Mouse (Mus musculus) olfactory bulb, adult 2 months (tissue): ENCODE results near the gene Myo10. TPM values are rescaled to one million over a fixed set of nuclear protein-coding genes. Genes with fewer than 3 reads are reported as not detected.

Experiments used
- H3K27ac ChIP-seq: fragments of 200-500 bp; 2 replicates; pipeline ENCODE4 v1.5.1; 2012; ENCODE audit warnings: low read depth, low read length; ENCODE audit not compliant: insufficient read depth
- H3K4me1 ChIP-seq: fragments of 200-500 bp; 2 replicates; pipeline ENCODE4 v1.6.1; 2012; ENCODE audit warnings: low read length; ENCODE audit not compliant: control insufficient read depth, insufficient read depth
- H3K4me3 ChIP-seq: fragments of 200-500 bp; 2 replicates; pipeline ENCODE4 v1.5.1; 2012; ENCODE audit warnings: mild to moderate bottlenecking, low read depth, low read length, moderate library complexity; ENCODE audit not compliant: insufficient read depth
- CTCF ChIP-seq: fragments of 200-500 bp; IDR thresholded peaks from 2 replicates; pipeline ENCODE4 v1.5.1; 2012; ENCODE audit warnings: low read depth, mild to moderate bottlenecking, low read length, moderate library complexity; ENCODE audit not compliant: insufficient read depth
- POLR2A ChIP-seq: fragments of 200-500 bp; IDR thresholded peaks from 2 replicates; pipeline ENCODE4 v1.6.1; 2012; ENCODE audit warnings: mild to moderate bottlenecking, low read depth, low read length, moderate library complexity; ENCODE audit not compliant: insufficient read depth
- WGBS: fragments of 180-500 bp; shearing (Covaris S2); methylation state at CpG from one replicate; pipeline ENCODE4 v1.1.7; 2018; 5-methylcytosine and 5-hydroxymethylcytosine counted together
- polyA plus RNA-seq: library from polyadenylated mRNA; stranded (reverse); fragments of >200 nt; gene quantifications from 2 replicates; pipeline ENCODE4 v1.2.4, GENCODE M21; 2012; ENCODE audit warnings: low replicate concordance; ENCODE audit not compliant: missing spikeins, insufficient read depth, insufficient read length

Gene Myo10
- polyA plus RNA-seq, 1 experiment = not detected

DNA sequence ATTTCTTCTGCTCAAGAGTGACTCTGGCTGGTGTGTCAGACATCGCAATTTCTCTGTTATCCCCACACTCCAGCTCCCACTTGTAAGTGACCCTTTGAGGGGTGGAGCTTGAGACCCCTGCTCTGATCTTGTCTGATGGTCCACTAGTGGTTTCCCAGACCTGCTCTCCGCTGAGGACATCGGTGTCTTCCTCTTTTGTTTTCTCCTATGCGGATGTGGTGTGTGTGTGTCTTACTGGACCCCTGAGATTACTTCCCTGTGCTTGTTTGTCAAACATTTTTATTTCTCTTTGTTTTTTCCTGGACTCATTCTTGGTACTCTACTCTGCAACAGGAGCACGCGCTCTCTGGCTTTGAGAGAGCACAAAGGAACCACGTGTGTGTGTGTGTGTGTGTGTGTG, 239.6 kb downstream of the Myo10 start:
- Histone ChIP-seq H3K27ac (no peak overlapping the region), H3K4me1 (peaks cover 11% of the 10 kb centered on the region; the same call in 1 of the 2 replicates), H3K4me3 (no peak overlapping the region)
- WGBS = 76% methylated on average over 7 of the region's 7 CpGs
- TF ChIP-seq POLR2A (no peak), CTCF (no peak)

Other genes starting within 250 kb of the Myo10 start
- gene Basp1, start 208.8 kb upstream of the Myo10 start, polyA plus RNA-seq = 416 TPM in 1 of 2 replicates, not detected in the other
- gene Retreg1, start 220.7 kb downstream of the Myo10 start, polyA plus RNA-seq = not detected in 2 replicates